Mouse (Mus musculus) embryo, embryonic 11 days (tissue): ENCODE measurements around the gene Als2.

Experiments used
- DNase-seq: peaks from one replicate; pipeline ENCODE4 v3.0.0-alpha.2; 2015

Gene Als2

DNA sequence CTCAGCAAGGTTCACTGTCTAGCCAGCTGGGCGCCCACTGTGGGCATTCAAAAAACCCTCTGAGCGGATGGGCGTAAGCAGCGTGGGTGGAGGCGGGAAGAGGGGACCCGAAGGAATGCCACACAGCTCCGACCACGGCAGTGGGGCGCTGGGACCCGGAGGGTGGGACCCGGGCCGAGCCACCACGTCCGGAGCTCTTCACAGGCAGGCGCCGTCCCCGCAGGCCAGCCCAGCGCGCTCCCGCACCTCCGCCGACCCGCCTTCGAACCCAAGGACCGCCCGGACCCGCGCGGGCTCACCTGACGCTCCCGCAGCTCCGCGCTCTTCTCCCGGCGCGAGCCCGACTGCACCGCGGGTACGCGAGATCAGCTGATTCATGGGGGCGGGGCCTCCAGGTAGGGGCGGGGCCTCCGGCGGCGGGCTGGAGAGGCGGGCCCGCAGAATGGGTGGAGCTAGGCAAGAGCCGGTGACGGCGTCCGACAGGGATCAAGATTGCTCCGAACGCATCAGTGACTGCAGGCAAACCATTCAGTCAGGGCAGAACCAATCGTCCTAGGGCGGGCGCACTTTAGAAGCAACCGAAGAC, at the start of gene Als2:
Gene Als2 (minus strand): TSS at position 376 of the 586 bp plus-strand sequence.
- peak; percentile 98 for DNase-seq

DNA sequence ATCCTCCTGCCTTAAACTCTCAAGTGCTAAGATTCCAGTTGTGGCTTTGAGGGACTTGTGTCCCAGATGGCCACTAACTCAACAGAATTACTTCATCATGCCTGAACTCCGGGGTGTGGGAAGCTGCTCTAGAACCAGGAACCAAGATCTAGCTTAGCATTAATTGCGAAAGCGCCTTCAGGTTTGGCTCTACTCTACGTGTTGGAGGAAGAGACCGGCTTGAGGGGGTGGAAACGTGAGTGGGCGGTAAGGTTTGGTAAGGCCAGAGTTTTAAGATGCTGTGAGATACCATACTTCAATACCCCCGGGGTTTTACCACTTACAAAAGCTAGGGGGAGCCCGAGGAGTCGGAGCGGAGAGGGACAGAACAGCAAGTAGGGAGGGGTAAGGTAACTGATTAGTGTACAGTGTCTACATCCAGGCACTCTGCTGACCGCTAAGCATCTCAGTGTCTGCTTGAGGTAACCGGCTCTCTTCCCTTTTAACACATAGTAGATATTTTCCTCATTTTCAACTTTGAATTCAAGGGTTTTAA, 49.4 kb upstream of the Als2 start:
- no peak for DNase-seq

- DNase-seq, result no peak
Measured at GRCm38 (mm10) chr1:59285880-59286279, 48.8 kb upstream of the Als2 start.

DNA sequence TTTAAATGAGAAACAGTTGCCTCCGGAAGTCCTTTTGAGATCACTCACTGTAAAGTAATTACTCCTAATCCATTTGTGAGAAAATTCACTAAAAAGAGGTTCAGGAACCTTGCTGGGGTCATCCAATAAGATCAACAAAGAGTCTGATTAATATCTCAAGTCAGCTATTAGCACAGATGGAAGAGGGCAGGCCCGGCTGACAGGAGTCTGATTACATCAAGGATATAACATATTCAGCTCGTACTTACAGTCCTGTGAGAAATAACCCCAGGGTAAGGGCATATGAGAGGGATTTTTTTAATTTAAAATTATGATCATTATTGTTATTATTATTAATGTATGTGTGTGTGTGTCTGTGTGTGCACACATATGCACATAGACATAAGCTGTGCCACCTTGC, 35.2 kb upstream of the Als2 start:
- DNase-seq, result no peak

DNA sequence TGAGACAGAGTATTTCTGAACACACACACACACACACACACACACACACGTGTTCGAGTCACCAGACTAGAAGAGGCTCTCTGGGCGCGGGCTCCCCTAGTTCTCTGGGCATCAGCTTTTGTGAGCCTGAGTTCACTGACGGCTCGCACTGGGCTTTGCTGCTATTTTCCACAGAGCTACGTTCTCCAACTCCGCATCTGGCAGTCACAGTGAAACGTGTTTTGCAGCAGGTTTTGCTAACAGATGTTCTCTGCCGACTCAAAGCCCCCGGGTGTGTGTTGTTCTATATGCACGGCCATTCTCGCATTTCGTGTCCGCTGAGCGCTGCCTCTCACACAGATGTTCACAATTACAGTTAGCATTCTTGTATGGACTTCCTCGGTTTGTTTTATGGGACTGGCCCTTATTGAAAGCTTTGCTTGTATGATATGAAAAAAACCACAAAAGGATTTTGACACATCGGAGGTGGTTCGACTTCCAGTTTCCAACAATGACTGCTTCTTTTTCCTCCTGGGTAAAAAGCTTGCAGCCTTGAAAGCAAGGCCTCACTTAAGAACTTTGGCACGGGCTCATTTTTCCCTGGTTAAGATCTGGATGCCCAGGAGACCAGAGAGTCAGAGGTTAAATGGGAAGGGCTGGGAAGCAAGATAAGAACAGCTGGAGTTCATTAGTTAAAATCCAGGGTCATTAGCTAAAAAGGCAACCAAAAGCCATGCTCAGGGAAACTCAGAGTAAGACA, 33.1 kb upstream of the Als2 start:
- peak; percentile 87 for DNase-seq

DNA sequence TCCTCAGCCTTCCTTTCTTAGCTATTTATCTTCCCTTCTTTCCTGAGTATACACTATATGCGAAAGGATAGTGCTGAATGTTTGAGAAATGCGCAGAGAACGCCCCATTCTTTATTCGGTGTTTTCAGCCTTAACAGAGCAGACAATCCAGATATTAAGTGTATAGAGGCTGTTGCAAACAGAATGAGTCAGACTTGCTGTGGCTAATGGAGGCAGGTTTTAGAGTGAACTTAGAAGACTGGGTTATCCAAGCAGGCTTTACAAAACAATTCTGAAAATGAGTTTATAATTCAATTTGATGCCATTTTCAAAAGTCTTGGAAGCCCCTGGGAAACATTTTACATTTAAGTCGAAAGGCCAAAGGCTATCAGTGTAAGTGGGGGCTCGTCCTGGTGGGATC, 32.4 kb upstream of the Als2 start:
- DNase-seq, result no peak

DNA sequence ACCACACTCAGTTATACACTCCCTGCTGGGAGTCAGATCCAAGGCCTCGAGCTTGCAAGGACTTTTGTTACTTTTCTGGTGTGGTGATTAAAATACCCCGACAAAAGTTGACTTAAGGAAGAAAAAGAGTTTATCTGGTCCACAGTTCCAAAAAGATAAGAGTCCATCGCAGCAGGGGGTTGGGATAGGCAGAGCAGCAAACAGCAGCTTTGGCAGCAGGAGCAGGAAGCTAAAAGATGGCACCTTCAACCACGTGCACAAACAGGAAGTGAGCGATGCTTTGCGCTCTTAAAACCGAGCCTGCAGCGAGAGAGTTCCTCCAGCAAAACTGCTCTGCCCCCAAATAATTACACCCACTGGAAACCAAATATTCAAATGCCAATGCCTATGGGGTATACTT, 31.9 kb upstream of the Als2 start:
- no peak for DNase-seq

DNA sequence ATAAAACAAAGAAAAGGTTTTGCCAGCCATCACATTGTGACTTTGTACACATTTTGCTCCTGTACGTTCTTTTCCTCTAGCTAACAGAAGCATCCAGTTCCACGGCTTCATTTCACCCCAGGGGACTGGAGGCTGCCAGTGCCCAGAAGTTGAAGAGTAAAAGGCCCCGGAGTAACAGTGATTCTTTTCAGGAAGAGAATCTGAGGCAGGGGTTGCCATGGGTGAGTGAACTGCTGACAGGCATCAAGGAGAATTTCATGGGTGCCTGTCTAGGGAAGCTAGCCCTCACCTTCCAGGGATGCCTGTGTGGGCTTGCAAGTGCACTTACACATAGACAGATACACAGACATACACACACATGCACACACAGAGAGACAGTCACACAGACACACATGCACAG, 20.7 kb upstream of the Als2 start:
- peak; percentile 46 for DNase-seq

- DNase-seq, result peak; percentile 59
Measured at GRCm38 (mm10) chr1:59256751-59257231, 19.8 kb upstream of the Als2 start, which contains the start of gene Cdk15. Gene Cdk15, plus strand, starts transcription at chr1:59256906.

DNA sequence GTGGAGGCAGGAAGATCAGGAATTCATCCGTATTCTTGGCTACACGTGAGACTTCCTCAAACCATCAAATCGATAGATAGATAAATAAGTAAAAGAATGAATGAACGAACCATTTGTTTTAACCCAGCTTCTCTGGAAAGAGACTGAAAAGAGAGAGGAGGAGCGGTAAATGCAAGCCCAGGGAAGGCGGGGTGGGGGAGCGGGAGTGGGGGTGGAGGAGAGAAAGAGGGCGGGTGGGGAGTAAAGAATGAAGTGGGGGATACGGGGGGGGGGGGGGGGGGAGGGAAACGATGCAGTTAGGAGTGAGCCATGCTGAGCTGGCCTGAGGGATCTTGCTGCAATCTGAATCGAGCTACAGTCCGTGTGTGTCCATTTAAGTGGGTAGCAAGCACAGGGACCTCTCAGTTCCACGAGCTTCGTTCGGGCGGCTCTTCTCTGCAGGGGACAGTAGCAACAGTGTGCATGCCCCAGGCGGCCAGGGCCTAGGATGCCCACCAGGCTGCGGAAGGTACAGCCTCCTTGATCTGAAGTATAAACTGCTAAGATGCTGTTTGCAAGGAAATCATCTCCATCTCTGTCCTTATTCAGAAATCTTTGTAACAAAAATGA, 16.4 kb upstream of the Als2 start:
- DNase-seq, result peak; percentile 47

- DNase-seq, result no peak
Measured at GRCm38 (mm10) chr1:59252762-59253161, 15.7 kb upstream of the Als2 start.

- DNase-seq, result peak; percentile 88
Measured at GRCm38 (mm10) chr1:59247602-59248001, 10.6 kb upstream of the Als2 start.

- DNase-seq, result no peak
Measured at GRCm38 (mm10) chr1:59243770-59244169, 6.7 kb upstream of the Als2 start.

GRCm38 (mm10) chr1:59237614-59238211, 682 bp upstream of the Als2 start:
- DNase-seq, result peak; percentile 82

GRCm38 (mm10) chr1:59229187-59229586, 7.8 kb downstream of the Als2 start:
- no peak for DNase-seq

DNA sequence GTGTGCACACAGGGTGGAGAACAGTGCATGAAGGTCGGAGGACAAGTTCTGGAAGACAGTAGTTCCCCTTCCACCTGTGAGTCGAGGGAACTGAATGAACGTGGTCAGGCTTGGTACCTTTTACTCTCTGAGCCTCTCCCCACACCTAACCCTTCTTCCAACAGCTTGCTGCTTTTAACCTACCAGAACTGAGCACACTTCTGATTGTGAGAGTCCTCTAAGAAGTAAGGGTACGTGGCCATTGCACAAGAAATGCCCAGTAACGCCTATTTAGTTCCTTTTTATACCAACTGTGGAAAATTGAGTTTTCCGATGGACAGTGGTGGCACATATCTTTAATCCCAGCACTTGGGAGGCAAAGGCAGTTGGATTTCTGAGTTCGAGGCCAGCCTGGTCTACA, 8.5 kb downstream of the Als2 start:
- no peak for DNase-seq

- DNase-seq, result no peak
Measured at GRCm38 (mm10) chr1:59222101-59222825, 14.8 kb downstream of the Als2 start.

- DNase-seq, result no peak
Measured at GRCm38 (mm10) chr1:59221591-59221990, 15.4 kb downstream of the Als2 start.

GRCm38 (mm10) chr1:59220371-59220770, 16.7 kb downstream of the Als2 start:
- DNase-seq, result peak; percentile 7

GRCm38 (mm10) chr1:59215446-59215845, 21.6 kb downstream of the Als2 start:
- DNase-seq, result no peak

GRCm38 (mm10) chr1:59212951-59213350, 24.1 kb downstream of the Als2 start:
- DNase-seq, result no peak

- no peak for DNase-seq
Measured at GRCm38 (mm10) chr1:59212076-59212779, 24.8 kb downstream of the Als2 start.
